ENCODE assay signal across 26 mouse cellular contexts in genomic region chr12:9357856-9358255, GRCm38 (mm10).
DNase-seq lines count a peak whose midpoint lies in the region; ATAC-seq lines count a peak whose summit lies in the region.
"Had no signal": no experiment of that assay in that cellular context is flagged by ENCODE, and none has a peak within 500 bp of the region (broad histone marks: within the 10 kb centered on the region; RNA-seq: fewer than 3 reads in every experiment).

No protein-coding gene starts in this region.

- H3K27ac ChIP-seq in embryonic facial prominence, embryonic 14.5 days (replicated peaks; ENCODE audit: low read depth, low read length), result no peak overlapping the region
- no peak overlapping the region for H3K27ac ChIP-seq in embryonic facial prominence, embryonic 10.5 days (replicated peaks)
- no peak overlapping the region for H3K27ac ChIP-seq in heart, embryonic 12.5 days (ENCODE audit: poor library complexity, severe bottlenecking)
- H3K27ac ChIP-seq: embryonic facial prominence, embryonic 13.5 days; forebrain, embryonic 10.5 days; forebrain, embryonic 12.5 days; forebrain, embryonic 15.5 days had no signal

- H3K4me3 ChIP-seq in embryonic facial prominence, embryonic 14.5 days (ENCODE audit: low read depth, low read length), result no peak overlapping the region
- no peak overlapping the region for H3K4me3 ChIP-seq in embryonic facial prominence, embryonic 10.5 days
- H3K4me3 ChIP-seq in heart, embryonic 12.5 days, result no peak overlapping the region
- H3K4me3 ChIP-seq: embryonic facial prominence, embryonic 13.5 days; erythroblast, embryonic 14.5 days; forebrain, embryonic 10.5 days; forebrain, embryonic 12.5 days; forebrain, embryonic 15.5 days had no signal

- WGBS in embryonic facial prominence, embryonic 14.5 days, result 64% methylated on average over 5 of the region's 5 CpGs
- 91% methylated on average over 5 of the region's 5 CpGs for WGBS in embryonic facial prominence, embryonic 10.5 days
- 83% methylated on average over 5 of the region's 5 CpGs for WGBS in heart, embryonic 12.5 days

- no peak for ATAC-seq in embryonic facial prominence, embryonic 14.5 days (ENCODE audit: low read depth)
- no peak for ATAC-seq in heart, embryonic 12.5 days (ENCODE audit: insufficient number of reproducible peaks, low FRiP score)
- ATAC-seq: activated CD4-positive, CD25-positive, alpha-beta regulatory T cell, adult 4 months; CD4-positive, CD25-positive, alpha-beta regulatory T cell, adult 4 months; forebrain, embryonic 15.5 days; forebrain, postnatal 0 days; Patski had no signal

- H3K4me2 ChIP-seq in embryonic facial prominence, embryonic 14.5 days (ENCODE audit: low read depth, low read length), result no peak overlapping the region
- H3K4me2 ChIP-seq in heart, embryonic 12.5 days, result no peak overlapping the region
- H3K4me2 ChIP-seq: embryonic facial prominence, embryonic 13.5 days; forebrain, embryonic 12.5 days; forebrain, embryonic 15.5 days had no signal

- H3K27me3 ChIP-seq in embryonic facial prominence, embryonic 14.5 days (replicated peaks; ENCODE audit: control insufficient read depth, insufficient read depth, low read length), result no peaks in the 10 kb centered on the region
- no peaks in the 10 kb centered on the region for H3K27me3 ChIP-seq in embryonic facial prominence, embryonic 10.5 days (replicated peaks; ENCODE audit: low read depth, poor library complexity, severe bottlenecking)
- H3K27me3 ChIP-seq in heart, embryonic 12.5 days (replicated peaks), result no peaks in the 10 kb centered on the region
- H3K27me3 ChIP-seq: CH12.LX; embryonic facial prominence, embryonic 13.5 days; forebrain, embryonic 12.5 days; forebrain, embryonic 15.5 days; Patski had no signal

- no peaks in the 10 kb centered on the region for H3K9me3 ChIP-seq in embryonic facial prominence, embryonic 14.5 days (ENCODE audit: control insufficient read depth, low read length)
- no peaks in the 10 kb centered on the region for H3K9me3 ChIP-seq in embryonic facial prominence, embryonic 10.5 days
- no peaks in the 10 kb centered on the region for H3K9me3 ChIP-seq in heart, embryonic 12.5 days (replicated peaks)
- H3K9me3 ChIP-seq: embryonic facial prominence, embryonic 13.5 days; forebrain, embryonic 10.5 days; forebrain, embryonic 12.5 days; forebrain, embryonic 15.5 days; G1E had no signal

- H3K9ac ChIP-seq in embryonic facial prominence, embryonic 14.5 days (ENCODE audit: low read depth, low read length), result no peak overlapping the region
- no peak overlapping the region for H3K9ac ChIP-seq in heart, embryonic 12.5 days
- H3K9ac ChIP-seq: embryonic facial prominence, embryonic 13.5 days; forebrain, embryonic 12.5 days; forebrain, embryonic 15.5 days; forebrain, postnatal 0 days had no signal

- no peaks in the 10 kb centered on the region for H3K36me3 ChIP-seq in embryonic facial prominence, embryonic 14.5 days (ENCODE audit: control insufficient read depth, insufficient read depth, low read length)
- H3K36me3 ChIP-seq in embryonic facial prominence, embryonic 10.5 days (replicated peaks), result no peaks in the 10 kb centered on the region
- H3K36me3 ChIP-seq in heart, embryonic 12.5 days, result no peaks in the 10 kb centered on the region
- H3K36me3 ChIP-seq: embryonic facial prominence, embryonic 13.5 days; forebrain, embryonic 10.5 days; forebrain, embryonic 12.5 days; forebrain, embryonic 15.5 days; G1E had no signal

- DNase-seq in embryonic facial prominence, embryonic 14.5 days (ENCODE audit: low spot score), result peak; percentile 69
- DNase-seq in embryonic facial prominence, embryonic 10.5 days (ENCODE audit: low spot score), result no peak
- peak; percentile 8 to 56 for DNase-seq in heart, adult 18-20 months
- peak; percentile 21 for DNase-seq in testis, postnatal 14 days (ENCODE audit: low spot score)
- no peak for DNase-seq in testis, postnatal 10 days (ENCODE audit: low spot score)
- DNase-seq: adrenal gland, adult 8-10 months; adrenal gland, postnatal 14 days; adrenal gland, postnatal 36 days; B cell, adult 2 months; cerebellum, adult 11-12 months; cerebellum, adult 2 months; cerebellum, adult 9-10 months; cerebellum, postnatal 10 days; cerebellum, postnatal 25 days; forebrain, postnatal 0 days had no signal

- H3K4me1 ChIP-seq in embryonic facial prominence, embryonic 14.5 days (ENCODE audit: control insufficient read depth, insufficient read depth, low read length), result peaks cover 8% of the 10 kb centered on the region; the same call in 1 of the 2 replicates
- H3K4me1 ChIP-seq in embryonic facial prominence, embryonic 10.5 days, result peaks cover 8% of the 10 kb centered on the region
- no peaks in the 10 kb centered on the region for H3K4me1 ChIP-seq in heart, embryonic 12.5 days (replicated peaks)
- H3K4me1 ChIP-seq: forebrain, embryonic 10.5 days; forebrain, embryonic 12.5 days; forebrain, embryonic 15.5 days had no signal

Comparison
In these comparisons a context has a peak if more than half of its experiments do, and no peak if none do; other contexts are left out.
1. DNase-seq: peak in embryonic facial prominence, embryonic 14.5 days (single experiment), heart, adult 18-20 months (2 of 2) and testis, postnatal 14 days (single experiment); none in embryonic facial prominence, embryonic 10.5 days (single experiment) and testis, postnatal 10 days (single experiment).